Mouse (Mus musculus): ENCODE results near the gene Vmn2r65. TPM values are rescaled to one million over a fixed set of nuclear protein-coding genes. Genes with fewer than 3 reads are reported as not detected.

The Vmn2r65 gene
- polyA plus RNA-seq (2012; rRNA removed): not detected in 2 replicates

GRCm38 (mm10) chr7:84964015-84964414 lies at the start of gene Vmn2r65:
TSS of gene Vmn2r65 (minus strand) at chr7:84964115.
- no peak for DNase-seq (ENCODE audit: extremely low spot score in 1 of 2, low spot score in 1 of 2)

- DNase-seq (ENCODE audit: extremely low spot score in 1 of 2, low spot score in 1 of 2): no peak
Measured at GRCm38 (mm10) chr7:85012168-85012567, 48.3 kb upstream of the Vmn2r65 start, which contains the start of gene Vmn2r66. TSS of gene Vmn2r66 (minus strand) at chr7:85012268.

GRCm38 (mm10) chr7:84996694-84997093 lies 32.8 kb upstream of the Vmn2r65 start:
- no peak for DNase-seq (ENCODE audit: extremely low spot score in 1 of 2, low spot score in 1 of 2)

Other genes starting within 250 kb of the Vmn2r65 start
- gene Olfr291, start 110.6 kb downstream of the Vmn2r65 start, polyA plus RNA-seq (2012; rRNA removed): not detected in 2 replicates
- gene Vmn2r66, start 48.2 kb upstream of the Vmn2r65 start, polyA plus RNA-seq (2012; rRNA removed): not detected in 2 replicates
- not detected in 2 replicates for gene Vmn2r67, start 191.9 kb upstream of the Vmn2r65 start, polyA plus RNA-seq (2012; rRNA removed)